Mouse (Mus musculus) spleen, adult 2 months (tissue): ENCODE data around the gene Clpb.

Source experiments
- CTCF ChIP-seq: fragments of 200-500 bp; IDR thresholded peaks from 2 replicates; pipeline ENCODE4 v1.5.1; 2011; ENCODE audit warnings: mild to moderate bottlenecking, inconsistent platforms; ENCODE audit not compliant: insufficient read depth, insufficient read length, insufficient replicate concordance; ENCODE audit errors: extremely low read depth
- POLR2A ChIP-seq: fragments of 200-500 bp; IDR thresholded peaks from 2 replicates; pipeline ENCODE4 v1.6.1; 2011; ENCODE audit warnings: low read depth, low read length, inconsistent platforms

GRCm38 (mm10) chr7:101833916-101834584 lies 170.6 kb downstream of the Clpb start:
- TF ChIP-seq POLR2A, result no peak
- no peak for TF ChIP-seq CTCF
